Mouse (Mus musculus): ENCODE measurements around the gene Ptgs1.

DNA sequence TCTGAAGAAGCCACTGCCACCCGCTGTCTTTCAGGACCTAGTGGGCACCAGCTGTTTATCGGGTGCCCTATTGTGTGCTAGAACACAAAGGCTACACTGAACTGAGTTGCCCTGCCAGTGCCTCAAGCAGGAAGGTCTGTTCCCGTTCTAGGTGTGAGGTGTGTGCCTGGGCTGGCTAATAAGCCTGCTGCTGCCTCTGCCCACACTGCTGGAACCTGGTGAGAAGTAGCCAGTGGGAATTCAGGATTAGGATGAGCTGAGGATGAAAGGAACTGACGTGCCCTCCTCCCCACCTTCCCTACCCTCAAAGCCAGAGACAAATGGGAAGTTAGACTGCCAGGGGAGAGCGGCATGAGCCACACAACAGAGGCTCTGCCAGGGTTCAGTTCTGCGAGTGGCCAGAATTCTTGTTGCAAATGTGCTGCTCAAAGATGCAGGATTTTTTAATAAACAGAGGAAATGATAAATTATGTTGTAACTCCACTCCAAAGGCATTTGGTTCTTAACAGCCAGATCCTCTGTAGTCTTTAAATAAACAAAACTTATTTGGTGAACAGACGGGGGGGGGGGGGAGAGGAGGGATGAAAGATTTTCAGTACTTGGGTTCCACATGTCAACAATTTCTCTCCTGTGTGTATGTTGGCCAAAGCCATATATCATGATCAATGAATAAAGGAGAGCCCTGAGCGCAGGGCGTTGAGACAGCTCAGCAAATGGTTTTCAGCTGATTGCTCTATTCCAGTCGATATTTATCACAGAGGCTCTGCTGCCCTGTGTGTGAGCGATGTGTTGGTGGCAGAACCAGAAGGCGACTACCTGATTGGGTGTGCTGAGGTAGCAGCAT is 38.9 kb upstream of the Ptgs1 start:
- TF ChIP-seq CTCF (IDR thresholded peaks at IDR 0.05; ENCODE audit: low read depth, low read length) (no peak), POLR2A (IDR thresholded peaks at IDR 0.05; ENCODE audit: borderline replicate concordance, low read depth, low read length) (no peak)

All from bone marrow macrophage, adult 2 months (primary cell).